Comparison of ENCODE assay signal across 9 mouse cellular contexts in the genomic region with DNA sequence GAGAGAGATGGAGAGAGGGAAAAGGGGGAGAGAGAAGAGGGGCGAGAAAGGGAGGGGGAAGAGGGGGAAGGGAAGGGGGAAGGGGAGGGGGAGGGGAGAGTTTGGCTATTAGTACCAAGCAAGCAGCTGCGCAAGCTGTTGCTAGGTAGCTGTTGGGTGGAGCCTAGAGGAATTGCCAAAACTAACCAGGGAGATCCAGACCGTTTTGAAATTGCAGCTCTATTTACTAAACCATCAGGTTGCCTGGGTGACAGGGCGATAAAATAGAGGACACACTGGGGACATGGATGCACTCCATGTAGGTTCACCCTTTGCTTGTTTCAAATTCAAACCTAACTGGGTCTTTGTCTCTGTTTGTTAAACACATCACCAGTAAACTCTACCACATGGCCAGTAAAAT. TPM values are rescaled to one million over a fixed set of nuclear protein-coding genes. Genes with fewer than 3 reads are reported as not detected.
DNase-seq lines count a peak whose midpoint lies in the region; ATAC-seq lines count a peak whose summit lies in the region.
"Had no signal": no experiment of that assay in that cellular context is flagged by ENCODE, and none has a peak within 500 bp of the region (broad histone marks: within the 10 kb centered on the region; RNA-seq: fewer than 3 reads in every experiment).

No protein-coding gene starts in this region.

- H3K9me3 ChIP-seq in forebrain, embryonic 14.5 days (replicated peaks; ENCODE audit: control insufficient read depth, low read length) = no peaks in the 10 kb centered on the region
- H3K9me3 ChIP-seq in forebrain, embryonic 13.5 days (replicated peaks) = no peaks in the 10 kb centered on the region
- H3K9me3 ChIP-seq in midbrain, embryonic 11.5 days (ENCODE audit: control insufficient read depth, low read length) = no peaks in the 10 kb centered on the region
- H3K9me3 ChIP-seq in midbrain, embryonic 16.5 days (replicated peaks; ENCODE audit: control insufficient read depth, low read length, poor library complexity, severe bottlenecking) = no peaks in the 10 kb centered on the region
- no peaks in the 10 kb centered on the region for H3K9me3 ChIP-seq in hindbrain, embryonic 13.5 days
- H3K9me3 ChIP-seq in neural tube, embryonic 13.5 days = no peaks in the 10 kb centered on the region

- no peak overlapping the region for H3K9ac ChIP-seq in forebrain, embryonic 14.5 days (ENCODE audit: low read length)
- H3K9ac ChIP-seq in forebrain, embryonic 13.5 days = no peak overlapping the region
- H3K9ac ChIP-seq in midbrain, embryonic 11.5 days (ENCODE audit: low read length) = no peak overlapping the region
- H3K9ac ChIP-seq in midbrain, embryonic 16.5 days (ENCODE audit: low read depth, low read length) = no peak overlapping the region
- H3K9ac ChIP-seq in hindbrain, embryonic 13.5 days = no peak overlapping the region
- no peak overlapping the region for H3K9ac ChIP-seq in neural tube, embryonic 13.5 days

- 29% methylated on average over 4 of the region's 4 CpGs for WGBS in forebrain, embryonic 14.5 days
- WGBS in forebrain, embryonic 13.5 days = 21% methylated on average over 4 of the region's 4 CpGs
- WGBS in midbrain, embryonic 11.5 days = 33% methylated on average over 4 of the region's 4 CpGs
- 29% methylated on average over 4 of the region's 4 CpGs for whole genome bisulfite sequencing in midbrain, embryonic 16.5 days
- 18% methylated on average over 4 of the region's 4 CpGs for WGBS in hindbrain, embryonic 13.5 days
- WGBS in neural tube, embryonic 13.5 days = 14% methylated on average over 4 of the region's 4 CpGs

- H3K27ac ChIP-seq in forebrain, embryonic 14.5 days (ENCODE audit: low read depth, low read length) = no peak overlapping the region
- H3K27ac ChIP-seq in forebrain, embryonic 13.5 days = no peak overlapping the region
- H3K27ac ChIP-seq in midbrain, embryonic 11.5 days (ENCODE audit: low read depth, low read length) = no peak overlapping the region
- no peak overlapping the region for H3K27ac ChIP-seq in midbrain, embryonic 16.5 days (ENCODE audit: low read length)
- H3K27ac ChIP-seq in hindbrain, embryonic 13.5 days = no peak overlapping the region
- peak overlapping the region; percentile 76 for H3K27ac ChIP-seq in neural tube, embryonic 13.5 days (replicated peaks)

- DNase-seq in forebrain, embryonic 14.5 days (ENCODE audit: low spot score) = peak; percentile 69
- DNase-seq in midbrain, embryonic 11.5 days (ENCODE audit: low spot score, missing footprints) = peak; percentile 84
- no peak for DNase-seq in frontal cortex, postnatal 36 days (ENCODE audit: low spot score in 2 of 2)
- no peak for DNase-seq in yolk sac, embryonic 10.5 days (ENCODE audit: low spot score)

- H3K4me2 ChIP-seq in forebrain, embryonic 14.5 days (ENCODE audit: low read length) = no peak overlapping the region
- no peak overlapping the region for H3K4me2 ChIP-seq in forebrain, embryonic 13.5 days
- H3K4me2 ChIP-seq in midbrain, embryonic 11.5 days = no peak overlapping the region
- no peak overlapping the region for H3K4me2 ChIP-seq in midbrain, embryonic 16.5 days (ENCODE audit: low read length)
- peak overlapping the region; percentile 23 for H3K4me2 ChIP-seq in hindbrain, embryonic 13.5 days
- H3K4me2 ChIP-seq in neural tube, embryonic 13.5 days = peak overlapping the region; percentile 31
- H3K4me2 ChIP-seq: liver, embryonic 11.5 days had no signal

- H3K4me3 ChIP-seq in forebrain, embryonic 14.5 days (ENCODE audit: low read depth, low read length) = no peak overlapping the region
- no peak overlapping the region for H3K4me3 ChIP-seq in forebrain, embryonic 13.5 days
- no peak overlapping the region for H3K4me3 ChIP-seq in midbrain, embryonic 11.5 days (ENCODE audit: low read depth, low read length)
- no peak overlapping the region for H3K4me3 ChIP-seq in midbrain, embryonic 16.5 days (ENCODE audit: low read depth, low read length)
- H3K4me3 ChIP-seq in hindbrain, embryonic 13.5 days = no peak overlapping the region
- H3K4me3 ChIP-seq in neural tube, embryonic 13.5 days = no peak overlapping the region

- H3K36me3 ChIP-seq in forebrain, embryonic 14.5 days (ENCODE audit: control insufficient read depth, insufficient read depth, low read length) = no peaks in the 10 kb centered on the region
- H3K36me3 ChIP-seq in forebrain, embryonic 13.5 days (ENCODE audit: poor library complexity, severe bottlenecking) = no peaks in the 10 kb centered on the region
- H3K36me3 ChIP-seq in midbrain, embryonic 11.5 days (ENCODE audit: control insufficient read depth, insufficient read depth, low read length) = no peaks in the 10 kb centered on the region
- no peaks in the 10 kb centered on the region for H3K36me3 ChIP-seq in midbrain, embryonic 16.5 days (ENCODE audit: control insufficient read depth, insufficient read depth, low read length)
- no peaks in the 10 kb centered on the region for H3K36me3 ChIP-seq in hindbrain, embryonic 13.5 days
- H3K36me3 ChIP-seq in neural tube, embryonic 13.5 days = no peaks in the 10 kb centered on the region

- H3K4me1 ChIP-seq in forebrain, embryonic 14.5 days (ENCODE audit: control insufficient read depth, insufficient read depth, low read length) = peaks cover 12% of the 10 kb centered on the region
- peaks cover 26% of the 10 kb centered on the region for H3K4me1 ChIP-seq in forebrain, embryonic 13.5 days
- peaks cover 4% of the 10 kb centered on the region; the same call in 1 of the 2 replicates for H3K4me1 ChIP-seq in midbrain, embryonic 11.5 days (ENCODE audit: control insufficient read depth, insufficient read depth, low read length)
- peaks cover 12% of the 10 kb centered on the region for H3K4me1 ChIP-seq in midbrain, embryonic 16.5 days (ENCODE audit: control insufficient read depth, insufficient read depth, low read length)
- peaks cover 26% of the 10 kb centered on the region for H3K4me1 ChIP-seq in hindbrain, embryonic 13.5 days (replicated peaks)
- H3K4me1 ChIP-seq in neural tube, embryonic 13.5 days (replicated peaks) = peaks cover 31% of the 10 kb centered on the region

- peak; percentile 61 for ATAC-seq in forebrain, embryonic 14.5 days
- ATAC-seq in forebrain, embryonic 13.5 days = no peak; the same call in 1 of the 2 replicates
- no peak for ATAC-seq in midbrain, embryonic 11.5 days (ENCODE audit: low FRiP score)
- ATAC-seq in midbrain, embryonic 16.5 days = no peak
- ATAC-seq in hindbrain, embryonic 13.5 days (ENCODE audit: low FRiP score) = peak; percentile 38; the same call in 1 of the 2 replicates
- ATAC-seq in neural tube, embryonic 13.5 days (ENCODE audit: low read depth) = peak; percentile 70

- H3K27me3 ChIP-seq in forebrain, embryonic 14.5 days (replicated peaks; ENCODE audit: control insufficient read depth, insufficient read depth, low read length) = no peaks in the 10 kb centered on the region
- H3K27me3 ChIP-seq in forebrain, embryonic 13.5 days = no peaks in the 10 kb centered on the region
- H3K27me3 ChIP-seq in midbrain, embryonic 11.5 days (ENCODE audit: control insufficient read depth, insufficient read depth, low read length) = no peaks in the 10 kb centered on the region
- H3K27me3 ChIP-seq in midbrain, embryonic 16.5 days (ENCODE audit: control insufficient read depth, insufficient read depth, low read depth, low read length) = peaks cover 2% of the 10 kb centered on the region; the same call in 1 of the 2 replicates
- no peaks in the 10 kb centered on the region for H3K27me3 ChIP-seq in hindbrain, embryonic 13.5 days
- no peaks in the 10 kb centered on the region for H3K27me3 ChIP-seq in neural tube, embryonic 13.5 days

RNA-seq across cellular contexts. Expression of a gene that starts 23.8 kb away (rescaled TPM):
- not detected in 2 replicates for polyA plus RNA-seq in forebrain, embryonic 14.5 days (2014; fragmentation: Nextera tagmentation; extraction: Ambion mirVana)
- not detected in 2 replicates for polyA plus RNA-seq in forebrain, embryonic 13.5 days (2015; fragmentation: Nextera tagmentation; extraction: Ambion mirVana)
- 0.08 TPM in 1 of 2 replicates, not detected in the other for polyA plus RNA-seq in midbrain, embryonic 11.5 days (2014; fragmentation: Nextera tagmentation; extraction: Ambion mirVana)
- 0.09 TPM in 1 of 2 replicates, not detected in the other for polyA plus RNA-seq in midbrain, embryonic 16.5 days (2015; fragmentation: Nextera tagmentation; extraction: Ambion mirVana)
- polyA plus RNA-seq in hindbrain, embryonic 13.5 days (2015; fragmentation: Nextera tagmentation; extraction: Ambion mirVana) = 0.08 and 0.17 TPM in 2 replicates
- polyA plus RNA-seq in neural tube, embryonic 13.5 days (2015; fragmentation: Nextera tagmentation; extraction: Ambion mirVana) = 0.47 and 1.0 TPM in 2 replicates
- polyA plus RNA-seq: liver, embryonic 11.5 days had no signal

Comparison
In these comparisons a context has a peak if more than half of its experiments do, and no peak if none do; other contexts are left out.
1. ATAC-seq: peak in forebrain, embryonic 14.5 days (single experiment), hindbrain, embryonic 13.5 days (single experiment) and neural tube, embryonic 13.5 days (single experiment); none in forebrain, embryonic 13.5 days (single experiment), midbrain, embryonic 11.5 days (single experiment) and midbrain, embryonic 16.5 days (single experiment).
2. DNase-seq: peak in forebrain, embryonic 14.5 days (single experiment) and midbrain, embryonic 11.5 days (single experiment); none in frontal cortex, postnatal 36 days (0 of 2) and yolk sac, embryonic 10.5 days (single experiment).
3. H3K4me2 ChIP-seq: peak in hindbrain, embryonic 13.5 days (single experiment) and neural tube, embryonic 13.5 days (single experiment); none in forebrain, embryonic 14.5 days (single experiment), forebrain, embryonic 13.5 days (single experiment), midbrain, embryonic 11.5 days (single experiment) and midbrain, embryonic 16.5 days (single experiment).